Mouse (Mus musculus): ENCODE results near the gene Ccpg1os. TPM values are rescaled to one million over a fixed set of nuclear protein-coding genes. Genes with fewer than 3 reads are reported as not detected.
A peak's percentile ranks its signal among the peaks of the same experiment; 100 is the strongest.

The Ccpg1os gene
- polyA plus RNA-seq, 1 experiment, result 6.5 TPM

DNA sequence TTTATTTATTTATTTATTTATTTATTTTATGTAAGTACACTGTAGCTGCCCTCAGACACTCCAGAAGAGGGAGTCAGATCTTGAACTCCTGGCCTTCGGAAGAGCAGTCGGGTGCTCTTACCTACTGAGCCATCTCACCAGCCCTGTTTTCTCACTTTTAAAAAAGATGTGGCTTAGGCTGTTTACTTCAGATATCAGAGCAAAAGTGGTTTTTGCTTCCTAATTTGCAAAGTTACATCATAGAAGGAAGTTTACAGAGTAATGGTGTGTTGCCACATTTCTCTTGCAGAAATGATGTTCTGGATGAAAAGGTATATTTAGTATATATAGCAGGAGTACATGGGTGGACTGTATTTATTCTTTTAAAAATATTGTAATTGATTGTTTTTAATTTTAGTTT, 6.2 kb upstream of the Ccpg1os start:
- TF ChIP-seq CTCF (IDR thresholded peaks at IDR 0.05; ENCODE audit: borderline replicate concordance, insufficient read depth, low read length) (no peak), POLR2A (IDR thresholded peaks at IDR 0.05; ENCODE audit: low read depth, low read length) (no peak)

GRCm38 (mm10) chr9:72988706-72989105, 3.5 kb upstream of the Ccpg1os start:
- Histone ChIP-seq H3K4me1 (ENCODE audit: control insufficient read depth, insufficient read depth, low read length) (0 out of 2 replicates have a peak, but pooled peaks cover 3% of the 10 kb centered on the region), H3K27ac (ENCODE audit: insufficient read depth, low read length) (no peak overlapping the region), H3K4me3 (ENCODE audit: insufficient read depth, low read length) (no peak overlapping the region)
- TF ChIP-seq CTCF (IDR thresholded peaks at IDR 0.05; ENCODE audit: borderline replicate concordance, insufficient read depth, low read length) (no peak), POLR2A (IDR thresholded peaks at IDR 0.05; ENCODE audit: low read depth, low read length) (no peak)

More for the DNA sequence above, 6.2 kb upstream of the Ccpg1os start:
- Histone ChIP-seq H3K4me3 (ENCODE audit: insufficient read depth, low read length) (no peak overlapping the region), H3K4me1 (ENCODE audit: control insufficient read depth, insufficient read depth, low read length) (no peaks in the 10 kb centered on the region), H3K27ac (ENCODE audit: insufficient read depth, low read length) (no peak overlapping the region)

DNA sequence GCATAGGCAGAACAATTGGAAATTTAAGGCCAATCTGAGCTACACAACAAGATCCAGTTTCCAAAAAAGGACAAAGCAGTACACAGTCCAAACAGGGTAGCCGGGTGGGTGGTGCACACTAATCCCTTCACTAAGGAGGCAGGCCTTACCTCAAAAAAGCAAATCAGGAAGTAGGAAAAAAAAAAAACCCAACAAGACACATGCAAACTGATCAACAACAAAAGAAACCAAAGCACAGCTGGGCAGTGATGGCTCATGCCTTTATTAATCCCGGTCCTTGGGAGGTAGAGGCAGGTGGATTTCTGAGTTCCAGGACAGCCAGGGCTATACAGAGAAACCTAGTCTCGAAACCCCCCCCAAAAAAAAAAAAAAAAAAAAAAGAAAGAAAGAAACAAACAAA, 2.5 kb upstream of the Ccpg1os start:
- TF ChIP-seq CTCF (IDR thresholded peaks at IDR 0.05; ENCODE audit: borderline replicate concordance, insufficient read depth, low read length), result no peak
- Histone ChIP-seq H3K4me1 (ENCODE audit: control insufficient read depth, insufficient read depth, low read length) (0 out of 2 replicates have a peak, but pooled peaks cover 3% of the 10 kb centered on the region), H3K27ac (ENCODE audit: insufficient read depth, low read length) (no peak overlapping the region), H3K4me3 (ENCODE audit: insufficient read depth, low read length) (no peak overlapping the region)

DNA sequence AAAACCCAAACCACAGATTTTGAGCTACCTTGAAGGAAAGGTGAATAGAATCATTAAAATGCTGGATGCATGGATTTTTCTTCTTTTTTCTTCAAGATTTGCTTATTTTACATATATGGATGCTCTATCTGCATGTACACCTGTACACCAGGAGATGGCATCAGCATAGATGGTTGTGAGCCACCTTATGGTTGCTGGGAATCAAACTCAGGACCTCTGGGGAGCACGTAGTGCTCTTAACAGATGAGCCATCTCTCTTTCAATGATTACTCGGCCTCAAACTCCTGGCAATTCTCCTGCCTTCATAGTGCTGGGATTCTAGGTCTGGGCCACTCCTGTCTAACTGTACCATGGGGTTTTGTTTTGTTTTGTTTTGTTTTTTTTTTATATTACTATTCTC, 2.1 kb downstream of the Ccpg1os start:
- no peak overlapping the region for H3K4me3 ChIP-seq (ENCODE audit: insufficient read depth, low read length)
- no peak for TF ChIP-seq CTCF (IDR thresholded peaks at IDR 0.05; ENCODE audit: borderline replicate concordance, insufficient read depth, low read length)
- no peak for TF ChIP-seq POLR2A (IDR thresholded peaks at IDR 0.05; ENCODE audit: low read depth, low read length)
- no peak overlapping the region for H3K27ac ChIP-seq (ENCODE audit: insufficient read depth, low read length)

DNA sequence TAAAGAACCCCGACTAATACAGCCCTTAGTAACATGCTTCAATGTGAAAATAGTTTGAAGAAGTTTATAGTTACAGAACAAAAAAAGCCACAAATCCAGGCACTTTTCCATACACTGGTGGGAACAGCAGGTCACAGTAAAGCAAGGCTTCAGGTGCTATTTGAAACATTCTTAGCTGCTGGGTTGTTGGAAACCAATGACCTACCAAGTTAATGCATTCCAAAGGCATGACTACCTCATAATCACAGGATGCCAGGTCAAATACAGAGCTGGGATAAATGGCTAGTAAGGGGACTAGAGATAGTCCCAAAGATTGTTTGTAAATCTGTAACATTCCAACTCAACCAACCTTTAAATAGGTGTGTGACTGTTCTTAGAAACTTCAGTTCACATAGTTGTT, 9.9 kb downstream of the Ccpg1os start:
- Histone ChIP-seq H3K4me3 (ENCODE audit: insufficient read depth, low read length) (no peak overlapping the region), H3K27ac (ENCODE audit: insufficient read depth, low read length) (no peak overlapping the region), H3K4me1 (ENCODE audit: control insufficient read depth, insufficient read depth, low read length) (no peaks in the 10 kb centered on the region)
- TF ChIP-seq CTCF (IDR thresholded peaks at IDR 0.05; ENCODE audit: borderline replicate concordance, insufficient read depth, low read length), result no peak

More for the DNA sequence above, 2.1 kb downstream of the Ccpg1os start:
- 0 out of 2 replicates have a peak, but pooled peaks cover 3% of the 10 kb centered on the region for H3K4me1 ChIP-seq (ENCODE audit: control insufficient read depth, insufficient read depth, low read length)

DNA sequence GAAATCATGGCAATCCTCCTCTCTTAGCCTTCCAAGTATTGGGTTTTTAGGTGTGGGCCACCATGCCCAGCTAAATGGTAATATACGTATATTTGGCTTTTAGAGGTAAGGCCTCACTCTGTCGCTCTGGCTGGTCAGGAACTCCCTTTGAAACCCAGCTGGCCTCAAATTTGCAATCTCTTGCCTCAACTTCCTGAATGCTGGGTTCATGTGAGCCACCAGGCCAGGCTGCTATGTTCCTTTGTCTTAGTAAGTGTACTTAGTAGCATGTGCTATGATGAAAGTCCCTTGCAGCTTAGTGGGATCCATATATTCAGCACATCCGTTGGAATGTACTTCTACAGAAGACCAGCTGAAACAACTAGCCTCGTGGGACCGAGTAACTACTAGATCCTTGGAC, 10.4 kb downstream of the Ccpg1os start:
- no peak for TF ChIP-seq CTCF (IDR thresholded peaks at IDR 0.05; ENCODE audit: borderline replicate concordance, insufficient read depth, low read length)
- H3K4me1 ChIP-seq (ENCODE audit: control insufficient read depth, insufficient read depth, low read length), result no peaks in the 10 kb centered on the region
- H3K27ac ChIP-seq (ENCODE audit: insufficient read depth, low read length), result no peak overlapping the region
- no peak overlapping the region for H3K4me3 ChIP-seq (ENCODE audit: insufficient read depth, low read length)

GRCm38 (mm10) chr9:72972984-72973383, 12.2 kb downstream of the Ccpg1os start:
- no peaks in the 10 kb centered on the region for H3K4me1 ChIP-seq (ENCODE audit: control insufficient read depth, insufficient read depth, low read length)
- TF ChIP-seq POLR2A (IDR thresholded peaks at IDR 0.05; ENCODE audit: low read depth, low read length) (no peak), CTCF (IDR thresholded peaks at IDR 0.05; ENCODE audit: borderline replicate concordance, insufficient read depth, low read length) (no peak)
- H3K27ac ChIP-seq (ENCODE audit: insufficient read depth, low read length), result no peak overlapping the region
- H3K4me3 ChIP-seq (ENCODE audit: insufficient read depth, low read length), result no peak overlapping the region

DNA sequence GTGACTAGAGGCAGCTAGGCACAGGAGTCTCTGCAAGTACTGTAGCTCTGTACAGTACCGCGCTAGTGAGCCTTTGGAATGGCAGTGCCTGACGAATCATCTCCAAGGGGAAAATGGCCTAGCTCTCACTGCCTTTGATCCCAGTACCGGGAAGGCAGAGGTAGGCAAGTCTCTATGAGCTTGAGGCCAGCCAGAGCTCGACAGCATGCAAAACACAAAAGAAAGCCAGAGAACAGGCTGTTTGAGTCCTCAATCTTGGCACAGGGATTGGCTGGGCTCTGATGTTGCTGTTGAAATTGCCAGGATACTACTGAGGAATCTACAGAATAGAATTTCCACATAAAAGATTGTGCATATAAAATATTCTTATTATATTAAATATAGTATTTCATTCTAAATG, 12.7 kb downstream of the Ccpg1os start:
- Histone ChIP-seq H3K4me1 (ENCODE audit: control insufficient read depth, insufficient read depth, low read length) (no peaks in the 10 kb centered on the region), H3K27ac (ENCODE audit: insufficient read depth, low read length) (no peak overlapping the region), H3K4me3 (ENCODE audit: insufficient read depth, low read length) (no peak overlapping the region)
- TF ChIP-seq POLR2A (IDR thresholded peaks at IDR 0.05; ENCODE audit: low read depth, low read length) (no peak), CTCF (IDR thresholded peaks at IDR 0.05; ENCODE audit: borderline replicate concordance, insufficient read depth, low read length) (no peak)

GRCm38 (mm10) chr9:72969874-72970273, 15.3 kb downstream of the Ccpg1os start:
- H3K4me1 ChIP-seq (ENCODE audit: control insufficient read depth, insufficient read depth, low read length), result no peaks in the 10 kb centered on the region
- H3K4me3 ChIP-seq (ENCODE audit: insufficient read depth, low read length), result no peak overlapping the region
- no peak for TF ChIP-seq POLR2A (IDR thresholded peaks at IDR 0.05; ENCODE audit: low read depth, low read length)
- TF ChIP-seq CTCF (IDR thresholded peaks at IDR 0.05; ENCODE audit: borderline replicate concordance, insufficient read depth, low read length), result no peak
- no peak overlapping the region for H3K27ac ChIP-seq (ENCODE audit: insufficient read depth, low read length)

DNA sequence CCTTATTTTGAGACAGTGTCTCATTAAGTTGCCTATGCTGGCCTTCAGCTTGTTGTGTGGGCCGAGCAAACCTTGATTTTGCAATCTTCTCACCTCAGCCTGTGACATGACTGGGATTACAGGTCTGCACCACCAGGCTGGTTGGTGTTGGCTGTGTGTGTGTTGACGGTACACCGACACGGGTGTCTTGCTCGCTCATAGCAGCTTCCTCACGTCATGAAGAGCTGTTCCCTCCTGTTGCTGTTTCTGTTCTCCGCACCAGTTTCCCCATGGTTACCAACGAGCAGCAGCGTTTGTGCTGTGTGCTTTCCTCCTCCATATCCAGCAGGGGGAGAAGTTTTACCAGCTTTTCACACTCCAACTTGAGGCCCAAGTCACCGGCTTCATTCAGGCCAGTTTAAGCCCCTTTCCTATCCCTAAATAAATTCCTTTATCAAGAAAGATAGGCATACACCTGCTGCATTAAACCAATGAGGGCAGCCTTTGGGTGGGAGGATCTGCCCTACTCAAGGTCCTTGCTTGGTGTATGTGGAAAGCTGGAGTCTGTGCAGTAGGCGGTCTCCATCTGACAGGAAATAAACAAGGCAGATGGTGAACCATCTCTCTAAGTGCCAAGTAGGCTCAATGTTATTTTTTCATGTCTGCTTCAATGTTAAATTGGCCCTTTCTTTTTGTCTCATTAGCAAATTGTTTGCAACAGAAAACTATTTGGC, 16.7 kb downstream of the Ccpg1os start:
- no peak for TF ChIP-seq POLR2A (IDR thresholded peaks at IDR 0.05; ENCODE audit: low read depth, low read length)
- peak; percentile 29; the same call in 1 of the 2 replicates for TF ChIP-seq CTCF (IDR thresholded peaks at IDR 0.05; ENCODE audit: borderline replicate concordance, insufficient read depth, low read length)

More for the DNA sequence above, 16.7 kb downstream of the Ccpg1os start:
- Histone ChIP-seq H3K27ac (ENCODE audit: insufficient read depth, low read length) (no peak overlapping the region), H3K4me3 (ENCODE audit: insufficient read depth, low read length) (no peak overlapping the region), H3K4me1 (ENCODE audit: control insufficient read depth, insufficient read depth, low read length) (no peaks in the 10 kb centered on the region)

Data from embryonic fibroblast, embryonic 13.5 days (primary cell).